Mouse (Mus musculus) ES-E14 (cell line): ENCODE data around the gene Mep1a.
A peak's percentile ranks its signal among the peaks of the same experiment; 100 is the strongest.

Experiments used
- CHD2 ChIP-seq: IDR thresholded peaks from 2 replicates; pipeline ENCODE4 v1.6.1; 2014; ENCODE audit warnings: mild to moderate bottlenecking, low read depth, low read length, inconsistent platforms
- HCFC1 ChIP-seq: IDR thresholded peaks from 2 replicates; pipeline ENCODE4 v1.6.1; 2012; ENCODE audit warnings: low read length, inconsistent platforms, borderline replicate concordance; ENCODE audit not compliant: insufficient read depth
- MAFK ChIP-seq: IDR thresholded peaks from 2 replicates; pipeline ENCODE4 v1.6.1; 2014; ENCODE audit warnings: mild to moderate bottlenecking, low read depth, low read length, inconsistent platforms; ENCODE audit not compliant: insufficient read depth
- ZC3H11A ChIP-seq: IDR thresholded peaks from 2 replicates; pipeline ENCODE4 v1.6.1; 2012; ENCODE audit warnings: low read depth, mild to moderate bottlenecking, inconsistent platforms, low read length, borderline replicate concordance
- ZNF384 ChIP-seq: IDR thresholded peaks from 2 replicates; pipeline ENCODE4 v1.6.1; 2012; ENCODE audit warnings: low read depth, low read length, inconsistent platforms

DNA sequence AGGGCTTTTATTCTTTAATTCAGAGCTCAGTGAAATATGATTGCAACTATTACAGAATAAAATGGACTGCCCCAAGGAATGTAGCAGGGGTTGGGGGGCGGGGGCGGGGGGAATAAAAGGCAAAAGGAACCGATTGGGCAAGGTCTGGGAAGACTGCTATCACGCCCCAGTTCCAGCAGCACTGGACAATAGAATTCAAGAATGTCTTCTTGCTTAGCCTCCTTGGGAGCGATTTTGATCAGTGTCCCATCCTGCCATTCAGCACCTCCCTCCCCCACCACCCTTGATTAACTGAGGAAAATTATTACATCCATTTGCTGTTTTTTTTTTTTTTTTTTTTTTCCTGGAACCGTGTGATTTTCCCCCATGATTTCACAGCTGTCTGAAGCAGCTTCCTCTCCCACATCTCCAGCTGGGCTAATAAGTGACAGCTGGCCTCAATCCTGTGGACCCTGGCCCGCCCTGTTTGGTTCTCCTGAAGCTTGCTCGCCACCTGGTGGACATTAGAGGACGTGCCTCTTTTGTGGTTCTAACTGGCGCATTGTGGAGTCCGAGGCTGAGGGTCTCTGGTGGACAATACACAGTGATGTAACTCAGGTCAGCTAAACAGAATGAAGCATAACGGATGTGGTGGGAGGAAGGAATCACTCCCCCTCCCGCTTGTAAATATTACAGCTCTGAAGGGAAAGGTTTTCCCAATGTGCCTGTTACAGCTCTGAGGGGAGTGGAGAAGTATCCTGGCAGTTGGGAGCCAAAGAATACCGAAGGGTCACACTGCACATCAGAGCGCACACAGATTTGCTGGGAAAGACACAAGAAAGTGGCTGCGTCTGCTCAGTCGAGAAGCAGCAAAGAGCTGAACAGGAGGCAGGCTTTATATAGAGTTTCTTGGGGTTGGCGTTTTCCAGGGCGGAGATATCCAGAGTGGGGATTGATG lies 42.1 kb downstream of the Mep1a start:
- TF ChIP-seq HCFC1 (no peak), MAFK (no peak), ZNF384 (no peak; the same call in 1 of the 2 replicates), CHD2 (no peak), ZC3H11A (peak; percentile 75; the same call in 1 of the 2 replicates)
